Mouse (Mus musculus) heart, adult 2 months (tissue): Measurements from ENCODE around the gene Btbd3.

Experiments
- CTCF ChIP-seq: fragments of 200-600 bp; IDR thresholded peaks from 2 replicates; pipeline ENCODE4 v1.8.1; 2022; ENCODE audit warnings: antibody characterized with exemption, mild to moderate bottlenecking, moderate library complexity
- EP300 ChIP-seq: fragments of 200-500 bp; IDR thresholded peaks from 2 replicates; pipeline ENCODE4 v1.6.1; 2011; ENCODE audit warnings: low read depth, low read length, control low read depth; ENCODE audit not compliant: insufficient read depth
- POLR2A ChIP-seq: fragments of 200-500 bp; IDR thresholded peaks from 2 replicates; pipeline ENCODE4 v1.6.1; 2011; ENCODE audit warnings: mild to moderate bottlenecking, low read depth, low read length, control low read depth; ENCODE audit not compliant: insufficient read depth

DNA sequence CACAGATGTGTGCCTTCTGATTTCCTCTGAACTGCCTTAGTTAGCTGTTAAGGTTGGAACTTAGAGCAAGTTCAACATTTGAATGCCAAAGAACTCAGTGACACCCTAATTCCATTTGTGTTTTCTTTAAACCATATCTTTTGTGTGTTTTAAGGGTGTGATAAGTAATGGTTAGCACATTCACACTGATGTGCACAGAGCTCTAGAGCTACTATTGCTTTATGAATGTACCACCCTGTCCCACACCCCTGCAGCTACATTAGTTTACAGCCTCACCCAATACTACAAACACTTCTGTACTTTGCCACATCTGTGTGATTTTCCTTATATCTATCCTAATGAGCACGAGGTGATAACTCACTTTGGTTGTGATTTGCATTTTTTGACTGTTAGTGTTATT is 333.9 kb downstream of the Btbd3 start:
- no peak for TF ChIP-seq POLR2A
- no peak for TF ChIP-seq CTCF
- TF ChIP-seq EP300, result no peak
